Mouse (Mus musculus) heart, postnatal 14 days (tissue): ENCODE data around the gene Creg1. TPM values are rescaled to one million over a fixed set of nuclear protein-coding genes. Genes with fewer than 3 reads are reported as not detected.
A peak's percentile ranks its signal among the peaks of the same experiment; 100 is the strongest.

Experiments used
- DNase-seq, 2 experiments: peaks; one replicate each; pipeline ENCODE4 v3.0.0; 2021 to 2022
- intact Hi-C: fragments of 180-260 bp; cut with DNase I; formaldehyde crosslinking; loops from one replicate; pipeline ENCODE4 v1.15.1; 2025
- long read RNA-seq, 2 experiments: library from polyadenylated mRNA; stranded (forward); transcript quantifications; one replicate each; pipeline ENCODE4 v2.0.0; 2021
- total RNA-seq, 2 experiments: library from RNA; stranded (reverse); gene quantifications; 2 replicates each; pipeline ENCODE4 v1.2.3; 2021

Creg1 gene
- 10 to 100 TPM; 43.5 to 52.3 TPM for total RNA-seq
- long read RNA-seq, experiment 1, transcript Creg1-202 (4 exons, 2,163 nt), result major isoform, 89 of 93 reads
- long read RNA-seq, experiment 1, partial matches to known transcripts, result 0 of 93 reads
- long read RNA-seq, experiment 1, other reads (novel, unspliced or antisense), result 4 of 93 reads
- long read RNA-seq, experiment 2, transcript Creg1-202 (4 exons, 2,163 nt), result major isoform, 77 of 83 reads
- long read RNA-seq, experiment 2, partial matches to known transcripts, result 0 of 83 reads
- long read RNA-seq, experiment 2, other reads (novel, unspliced or antisense), result 6 of 83 reads

- peak; percentile 92 to 94 for DNase-seq
Measured at GRCm38 (mm10) chr1:165763635-165764372, at the start of gene Creg1. TSS of gene Creg1 (plus strand) at chr1:165763746.

DNA sequence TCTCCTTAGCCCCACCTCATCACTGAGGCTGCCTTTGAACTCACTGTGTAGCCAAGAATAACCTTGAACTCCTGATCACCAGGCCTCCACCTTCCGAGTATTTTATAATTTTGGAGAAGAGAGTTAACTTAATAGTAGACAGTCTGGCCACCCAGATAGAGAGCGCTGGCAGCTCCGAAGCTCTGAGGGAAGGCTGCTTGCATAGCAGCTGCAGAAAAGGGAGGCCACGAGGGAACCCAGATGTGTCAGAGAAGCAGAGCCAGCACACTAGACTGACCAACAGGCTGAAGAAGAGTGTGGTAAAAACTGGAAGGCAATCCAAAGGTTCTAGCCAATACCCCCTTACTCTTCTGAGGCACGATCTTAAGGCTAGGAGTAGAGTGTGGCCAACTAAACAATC, 49.7 kb upstream of the Creg1 start:
- DNase-seq, result peak in 1 of 2 experiments; percentile 40
- intact Hi-C loops, result no loop called here

More at GRCm38 (mm10) chr1:165763635-165764372, at the start of gene Creg1:
- intact Hi-C loops, result loop anchor here (5.0 kb wide), 1 partner anchor 182 kb away; no protein-coding TSS in a partner anchor

- intact Hi-C loops, result no loop called here
- DNase-seq, result no peak
Measured at GRCm38 (mm10) chr1:165716426-165716825, 47.1 kb upstream of the Creg1 start.

GRCm38 (mm10) chr1:165717711-165718542, 45.6 kb upstream of the Creg1 start:
- intact Hi-C loops, result no loop called here
- DNase-seq, result peak; percentile 73 to 75

GRCm38 (mm10) chr1:165718543-165719105, 44.9 kb upstream of the Creg1 start:
- intact Hi-C loops, result no loop called here
- peak in 1 of 2 experiments; percentile 49 for DNase-seq

GRCm38 (mm10) chr1:165722531-165723123, 40.9 kb upstream of the Creg1 start:
- no peak for DNase-seq
- intact Hi-C loops, result no loop called here

- intact Hi-C loops, result no loop called here
- no peak for DNase-seq
Measured at GRCm38 (mm10) chr1:165724219-165725033, 39.1 kb upstream of the Creg1 start.

- intact Hi-C loops, result no loop called here
- DNase-seq, result no peak
Measured at GRCm38 (mm10) chr1:165725039-165725644, 38.4 kb upstream of the Creg1 start.

DNA sequence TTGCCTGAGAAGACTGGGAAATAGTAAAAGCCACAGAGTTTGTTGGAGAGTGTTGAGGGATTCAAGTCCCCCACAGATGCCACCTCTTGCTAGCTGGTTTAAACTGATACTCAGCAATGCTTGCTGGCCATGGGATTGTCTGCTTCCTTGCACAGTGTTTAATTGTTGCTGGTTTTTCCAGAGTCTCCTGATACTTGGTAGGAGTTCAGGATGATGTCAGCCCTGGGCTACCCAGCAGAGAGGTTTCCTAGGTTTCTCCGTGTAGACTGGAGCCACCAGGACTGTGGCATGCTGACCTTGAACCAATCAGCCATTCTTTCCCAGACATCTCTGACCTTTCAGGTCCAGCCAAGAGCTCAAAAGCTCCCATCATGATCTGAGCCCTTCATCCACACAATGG, 36.6 kb upstream of the Creg1 start:
- DNase-seq, result no peak

GRCm38 (mm10) chr1:165728057-165728639, 35.4 kb upstream of the Creg1 start:
- DNase-seq, result no peak
- intact Hi-C loops, result no loop called here

More for the DNA sequence above, 36.6 kb upstream of the Creg1 start:
- intact Hi-C loops, result no loop called here

DNA sequence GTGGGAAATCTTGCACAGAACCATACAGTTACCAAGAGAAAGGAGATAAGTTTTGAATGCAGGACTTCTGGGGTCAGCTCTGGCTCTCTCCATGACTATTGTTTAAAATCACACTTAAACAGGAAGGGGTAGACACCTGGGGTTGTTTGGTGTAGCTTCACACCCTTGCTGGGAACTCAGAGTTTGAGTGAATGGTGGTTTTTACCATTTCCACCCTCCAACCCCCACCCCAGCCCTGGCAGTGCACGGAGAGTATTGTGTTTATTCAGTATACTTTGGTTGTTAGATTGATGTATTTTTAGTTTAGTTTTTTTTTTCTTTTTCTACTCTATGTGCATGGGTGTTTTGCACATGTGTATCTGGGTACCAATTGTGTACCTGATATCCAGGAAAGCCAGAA, 33.4 kb upstream of the Creg1 start:
- intact Hi-C loops, result no loop called here

GRCm38 (mm10) chr1:165731553-165731952, 32.0 kb upstream of the Creg1 start:
- intact Hi-C loops, result no loop called here
- DNase-seq, result no peak

More for the DNA sequence above, 33.4 kb upstream of the Creg1 start:
- DNase-seq, result no peak

DNA sequence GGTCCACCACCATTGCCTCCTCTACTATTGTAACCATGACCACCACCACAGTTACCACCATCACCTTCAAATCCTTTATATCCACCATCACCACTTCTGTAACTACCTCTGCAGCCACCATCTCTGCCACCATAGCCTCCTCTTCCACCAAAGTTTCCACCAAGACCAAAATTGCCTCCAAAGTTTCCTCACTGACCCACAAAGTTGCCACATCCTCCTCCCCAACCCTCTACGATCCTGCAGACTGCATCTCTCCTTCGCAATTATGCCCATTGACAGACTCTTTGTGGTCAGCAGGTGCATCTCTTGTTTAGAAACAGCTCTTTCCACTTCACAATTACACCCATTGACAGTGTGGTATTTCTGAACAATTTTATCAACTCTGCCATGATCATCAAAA, 28.7 kb upstream of the Creg1 start:
- intact Hi-C loops, result loop anchor here (5.0 kb wide), 1 partner anchor 93 kb away; no protein-coding TSS in a partner anchor
- no peak for DNase-seq

DNA sequence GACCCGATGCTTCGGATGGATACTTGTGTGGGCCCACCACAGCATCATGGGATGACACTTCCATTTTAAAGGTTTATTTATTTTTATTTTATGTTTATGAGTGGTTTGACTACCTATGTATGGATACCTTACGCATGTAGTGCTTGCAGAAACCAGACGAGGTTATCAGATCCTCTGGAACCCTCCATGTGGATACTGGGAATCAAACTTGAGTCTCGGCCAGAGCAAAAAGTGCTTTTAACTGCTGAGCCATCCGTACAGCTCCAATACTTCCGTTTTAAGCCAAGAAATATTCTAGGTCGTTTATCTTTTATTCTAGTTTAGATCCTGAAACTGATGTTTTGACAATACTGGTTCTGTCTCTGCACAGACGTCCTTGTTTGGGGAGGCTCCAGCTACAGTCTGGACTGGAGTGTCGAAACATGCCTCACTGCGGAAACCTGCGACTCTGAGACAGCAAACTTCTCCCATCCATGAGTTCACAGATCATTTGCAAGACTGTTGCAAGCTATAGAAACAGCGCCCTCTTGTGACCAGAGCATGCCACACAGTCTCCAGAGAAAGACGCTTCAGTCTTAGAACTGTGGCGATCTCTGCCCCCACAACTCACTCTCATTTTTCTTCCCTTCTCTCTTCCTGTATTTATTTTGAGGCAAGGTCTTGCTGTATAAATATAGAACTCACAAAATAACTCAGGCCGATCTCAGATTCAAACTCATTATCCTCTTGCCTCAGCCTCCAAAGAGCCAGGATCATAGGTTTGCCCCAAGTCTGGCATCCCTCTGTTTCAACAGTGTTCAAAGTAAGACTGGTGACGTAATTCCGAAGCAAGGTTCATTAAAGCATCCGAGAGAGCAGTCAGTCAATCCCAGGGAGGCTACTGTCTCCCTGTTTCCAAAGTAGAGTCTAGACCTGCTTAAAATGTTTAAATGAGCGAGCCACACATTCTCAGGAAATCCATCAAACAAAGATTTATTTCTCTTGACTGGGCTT, 27.4 kb upstream of the Creg1 start:
- intact Hi-C loops, result loop anchor here (1.0 to 5.0 kb wide), 3 partner anchors 76 to 153 kb away; no protein-coding TSS in a partner anchor
- DNase-seq, result peak; percentile 87 to 94

GRCm38 (mm10) chr1:165737451-165737850, 26.1 kb upstream of the Creg1 start:
- DNase-seq, result no peak
- intact Hi-C loops, result loop anchor here (5.0 kb wide), 1 partner anchor 95 kb away; no protein-coding TSS in a partner anchor

DNA sequence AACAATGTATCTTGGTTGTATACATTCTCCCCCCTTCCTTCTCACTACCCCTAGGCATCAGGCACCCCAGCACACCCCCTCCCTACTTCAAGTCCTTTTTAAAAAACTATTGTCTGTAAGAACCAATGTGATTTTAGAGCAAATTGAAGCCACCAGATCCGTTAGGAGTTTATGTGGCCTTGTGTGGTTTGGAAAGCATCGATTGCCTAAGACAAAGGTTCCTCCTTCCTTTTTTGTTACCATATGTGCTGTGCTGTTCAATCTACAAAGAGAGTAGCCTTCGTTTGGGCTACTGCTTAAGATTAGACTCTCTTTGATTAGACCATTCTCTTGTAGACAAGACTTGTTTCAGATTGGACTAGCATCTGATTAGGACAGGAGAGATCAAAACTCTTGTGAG, 25.7 kb upstream of the Creg1 start:
- DNase-seq, result no peak
- intact Hi-C loops, result loop anchor here (5.0 kb wide), 1 partner anchor 96 kb away; no protein-coding TSS in a partner anchor

DNA sequence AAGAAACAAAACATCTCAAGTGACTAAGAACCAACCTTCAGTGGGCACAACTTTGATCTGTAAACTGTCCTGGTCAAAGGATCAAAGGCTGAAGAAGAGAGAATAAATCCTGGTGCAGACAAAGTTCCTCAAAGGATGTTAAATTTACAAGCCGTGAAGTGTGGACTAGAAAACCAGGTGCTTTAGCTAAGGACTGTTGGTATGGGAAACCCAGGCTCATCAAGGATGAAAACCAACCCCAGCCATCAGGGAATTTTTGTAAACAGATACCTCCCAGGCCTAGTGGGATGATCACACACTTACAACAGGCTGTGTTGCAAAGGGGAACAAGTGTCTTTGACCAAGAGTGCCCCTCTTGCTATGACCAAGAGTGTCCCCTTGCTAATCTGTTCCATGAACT, 24.6 kb upstream of the Creg1 start:
- DNase-seq, result no peak
- intact Hi-C loops, result loop anchor here (1.0 to 5.0 kb wide), 2 partner anchors 15 to 97 kb away; no protein-coding TSS in a partner anchor
